Mouse (Mus musculus): Measurements from ENCODE around the gene Fhl2.

DNA sequence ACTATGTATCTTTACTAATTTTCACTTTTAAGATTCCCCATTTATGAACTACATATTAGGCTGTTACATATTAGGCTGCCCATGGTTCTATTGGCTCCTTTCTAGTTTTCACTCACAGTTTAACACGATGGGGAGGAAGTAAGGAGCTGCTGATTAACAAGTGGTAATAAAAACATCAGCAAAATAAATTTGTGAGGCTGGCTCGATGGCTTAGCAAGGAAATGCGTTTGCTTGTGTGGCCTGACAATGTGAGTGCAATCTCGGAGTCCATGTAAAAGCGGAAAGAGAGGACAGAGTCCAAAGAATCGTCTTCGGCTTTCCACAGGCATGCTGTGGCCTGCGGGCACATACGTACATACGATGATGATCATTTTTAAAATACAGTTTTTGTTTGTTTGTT lies 4.3 kb downstream of the Fhl2 start:
- TF ChIP-seq POLR2A (IDR thresholded peaks at IDR 0.05; ENCODE audit: extremely low read depth, insufficient read depth, low read length) (no peak), CTCF (IDR thresholded peaks at IDR 0.05; ENCODE audit: low read depth, low read length) (no peak)
